Mouse (Mus musculus): Measurements from ENCODE around the gene Gpi1. TPM values are rescaled to one million over a fixed set of nuclear protein-coding genes. Genes with fewer than 3 reads are reported as not detected.

Gpi1 gene
- polyA plus RNA-seq, 1 experiment from 2014 or later: 149 TPM

Other genes with a start within 250 kb of the Gpi1 start
- gene Scgb2b27, start 216.4 kb downstream of the Gpi1 start, polyA plus RNA-seq (2015; fragmentation: Nextera tagmentation; extraction: Ambion mirVana): not detected in 2 replicates
- gene Scgb1b27, start 208.9 kb downstream of the Gpi1 start, polyA plus RNA-seq (2015; fragmentation: Nextera tagmentation; extraction: Ambion mirVana): not detected in 2 replicates
- gene Scgb1b30, start 134.9 kb downstream of the Gpi1 start, polyA plus RNA-seq (2015; fragmentation: Nextera tagmentation; extraction: Ambion mirVana): not detected in 2 replicates
- gene Wtip, start 97.1 kb downstream of the Gpi1 start, polyA plus RNA-seq (2015; fragmentation: Nextera tagmentation; extraction: Ambion mirVana): 0.33 and 0.76 TPM in 2 replicates
- 84.9 and 87.8 TPM in 2 replicates for gene Uba2, start 60.7 kb downstream of the Gpi1 start, polyA plus RNA-seq (2015; fragmentation: Nextera tagmentation; extraction: Ambion mirVana)
- gene Pdcd2l, start 33.7 kb downstream of the Gpi1 start, polyA plus RNA-seq (2015; fragmentation: Nextera tagmentation; extraction: Ambion mirVana): 20.9 and 26.0 TPM in 2 replicates
- gene Gm6096, start 20.7 kb upstream of the Gpi1 start, polyA plus RNA-seq (2015; fragmentation: Nextera tagmentation; extraction: Ambion mirVana): not detected in 2 replicates
- 12.9 and 14.4 TPM in 2 replicates for gene 4931406P16Rik, start 83.2 kb upstream of the Gpi1 start, polyA plus RNA-seq (2015; fragmentation: Nextera tagmentation; extraction: Ambion mirVana)
- gene Lsm14a, start 163.0 kb upstream of the Gpi1 start, polyA plus RNA-seq (2015; fragmentation: Nextera tagmentation; extraction: Ambion mirVana): 41.3 and 41.6 TPM in 2 replicates

All from liver, embryonic 15.5 days (tissue).